Mouse (Mus musculus): ENCODE results near the gene Hpca. TPM values are rescaled to one million over a fixed set of nuclear protein-coding genes. Genes with fewer than 3 reads are reported as not detected.

Hpca gene
- total and polyA plus RNA-seq, 2 experiments from 2014 or later: 0.16 TPM; not detected in 1

DNA sequence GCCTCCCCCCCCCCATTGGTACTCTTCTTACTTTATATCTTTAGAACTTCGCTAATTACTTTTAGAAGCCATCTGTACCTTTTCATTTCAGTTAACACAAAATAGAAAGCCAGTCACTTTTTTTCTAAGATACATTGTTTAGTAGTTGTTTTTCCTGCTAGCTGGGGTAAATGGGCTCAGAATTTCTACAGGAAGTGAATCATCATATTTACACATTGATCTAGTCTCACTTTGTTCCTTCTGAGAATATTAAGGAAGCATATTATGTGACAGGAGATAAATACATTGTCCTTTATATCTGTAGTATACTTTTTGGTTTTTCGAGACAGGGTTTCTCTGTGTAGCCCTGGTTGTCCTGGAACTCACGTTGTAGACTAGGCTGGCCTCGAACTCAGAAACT lies 53.0 kb downstream of the Hpca start:
- no peak overlapping the region for H3K9ac ChIP-seq (replicated peaks; ENCODE audit: low read depth, low read length)
- H3K36me3 ChIP-seq (replicated peaks; ENCODE audit: control insufficient read depth, insufficient read depth, low read length): peaks cover 12% of the 10 kb centered on the region; the same call in 1 of the 2 replicates
- no peak overlapping the region for H3K27ac ChIP-seq (ENCODE audit: low read depth)
- no peaks in the 10 kb centered on the region for H3K9me3 ChIP-seq (replicated peaks; ENCODE audit: control insufficient read depth, low read length)
- no peak for TF ChIP-seq EP300 (IDR thresholded peaks at IDR 0.05; ENCODE audit: low read depth)
- TF ChIP-seq CTCF (IDR thresholded peaks at IDR 0.05; ENCODE audit: low read depth): no peak
- DNase-seq (ENCODE audit: low spot score) (no peak), ATAC-seq (ENCODE audit: insufficient read depth, low read depth) (no peak)
- H3K4me3 ChIP-seq (ENCODE audit: low read depth, low read length): no peak overlapping the region
- no peaks in the 10 kb centered on the region for H3K27me3 ChIP-seq (ENCODE audit: control insufficient read depth, insufficient read depth, low read length)
- H3K4me1 ChIP-seq (ENCODE audit: control insufficient read depth, insufficient read depth): peaks cover 8% of the 10 kb centered on the region; the same call in 1 of the 2 replicates
- WGBS: 88% methylated on average over 4 of the region's 4 CpGs
- H3K4me2 ChIP-seq (ENCODE audit: low read depth, low read length): no peak overlapping the region

- 78% methylated on average over 5 of the region's 5 CpGs for WGBS
- 0 out of 2 replicates have a peak, but pooled peaks cover 1% of the 10 kb centered on the region for H3K36me3 ChIP-seq (replicated peaks; ENCODE audit: control insufficient read depth, insufficient read depth, low read length)
- ATAC-seq (ENCODE audit: insufficient read depth, low read depth): no peak
- H3K27me3 ChIP-seq (ENCODE audit: control insufficient read depth, insufficient read depth, low read length): no peaks in the 10 kb centered on the region
- H3K4me3 ChIP-seq (ENCODE audit: low read depth, low read length): no peak overlapping the region
- no peak overlapping the region for H3K9ac ChIP-seq (replicated peaks; ENCODE audit: low read depth, low read length)
- H3K9me3 ChIP-seq (replicated peaks; ENCODE audit: control insufficient read depth, low read length): no peaks in the 10 kb centered on the region
- no peak overlapping the region for H3K27ac ChIP-seq (ENCODE audit: low read depth)
- no peak for DNase-seq (ENCODE audit: low spot score)
- H3K4me1 ChIP-seq (ENCODE audit: control insufficient read depth, insufficient read depth): peaks cover 8% of the 10 kb centered on the region; the same call in 1 of the 2 replicates
- TF ChIP-seq CTCF (IDR thresholded peaks at IDR 0.05; ENCODE audit: low read depth) (no peak), EP300 (IDR thresholded peaks at IDR 0.05; ENCODE audit: low read depth) (no peak)
- H3K4me2 ChIP-seq (ENCODE audit: low read depth, low read length): no peak overlapping the region
These were observed 54.0 kb downstream of the Hpca start for GRCm38 (mm10) chr4:129067638-129068415.

- ATAC-seq (ENCODE audit: insufficient read depth, low read depth): no peak
- no peak for DNase-seq (ENCODE audit: low spot score)
- Histone ChIP-seq H3K27me3 (ENCODE audit: control insufficient read depth, insufficient read depth, low read length) (no peaks in the 10 kb centered on the region), H3K4me1 (ENCODE audit: control insufficient read depth, insufficient read depth) (0 out of 2 replicates have a peak, but pooled peaks cover 2% of the 10 kb centered on the region), H3K4me2 (ENCODE audit: low read depth, low read length) (no peak overlapping the region), H3K27ac (ENCODE audit: low read depth) (no peak overlapping the region), H3K9me3 (replicated peaks; ENCODE audit: control insufficient read depth, low read length) (no peaks in the 10 kb centered on the region), H3K9ac (replicated peaks; ENCODE audit: low read depth, low read length) (no peak overlapping the region), H3K4me3 (ENCODE audit: low read depth, low read length) (no peak overlapping the region), H3K36me3 (replicated peaks; ENCODE audit: control insufficient read depth, insufficient read depth, low read length) (no peaks in the 10 kb centered on the region)
- TF ChIP-seq CTCF (IDR thresholded peaks at IDR 0.05; ENCODE audit: low read depth) (no peak), EP300 (IDR thresholded peaks at IDR 0.05; ENCODE audit: low read depth) (no peak)
These were observed 56.1 kb downstream of the Hpca start for GRCm38 (mm10) chr4:129065688-129066236.

GRCm38 (mm10) chr4:129062281-129063075 lies 59.4 kb downstream of the Hpca start:
- WGBS: 74% methylated on average over 3 of the region's 3 CpGs
- Histone ChIP-seq H3K27ac (ENCODE audit: low read depth) (no peak overlapping the region), H3K36me3 (replicated peaks; ENCODE audit: control insufficient read depth, insufficient read depth, low read length) (no peaks in the 10 kb centered on the region)

More at GRCm38 (mm10) chr4:129062281-129063075, 59.4 kb downstream of the Hpca start:
- DNase-seq (ENCODE audit: low spot score) (no peak), ATAC-seq (ENCODE audit: insufficient read depth, low read depth) (no peak)
- Histone ChIP-seq H3K9ac (replicated peaks; ENCODE audit: low read depth, low read length) (no peak overlapping the region), H3K9me3 (replicated peaks; ENCODE audit: control insufficient read depth, low read length) (no peaks in the 10 kb centered on the region), H3K4me1 (ENCODE audit: control insufficient read depth, insufficient read depth) (peaks cover 11% of the 10 kb centered on the region), H3K27me3 (ENCODE audit: control insufficient read depth, insufficient read depth, low read length) (no peaks in the 10 kb centered on the region), H3K4me3 (ENCODE audit: low read depth, low read length) (no peak overlapping the region), H3K4me2 (ENCODE audit: low read depth, low read length) (no peak overlapping the region)
- TF ChIP-seq CTCF (IDR thresholded peaks at IDR 0.05; ENCODE audit: low read depth) (no peak), EP300 (IDR thresholded peaks at IDR 0.05; ENCODE audit: low read depth) (no peak)

Other genes starting within 250 kb of the Hpca start
- 0.89 and 1.1 TPM in 2 replicates for gene Trim62, start 238.5 kb downstream of the Hpca start, total RNA-seq (2014; rRNA removed; ENCODE audit: low replicate concordance)
- gene Trim62, start 238.5 kb downstream of the Hpca start, polyA plus RNA-seq (2015; fragmentation: Nextera tagmentation; extraction: Ambion mirVana): 0.84 and 0.87 TPM in 2 replicates
- 4.8 and 7.7 TPM in 2 replicates for gene Azin2, start 159.6 kb downstream of the Hpca start, total RNA-seq (2014; rRNA removed; ENCODE audit: low replicate concordance)
- gene Azin2, start 159.6 kb downstream of the Hpca start, polyA plus RNA-seq (2015; fragmentation: Nextera tagmentation; extraction: Ambion mirVana): 6.0 and 7.1 TPM in 2 replicates
- gene Ak2, start 130.1 kb downstream of the Hpca start, total RNA-seq (2014; rRNA removed; ENCODE audit: low replicate concordance): 46.0 and 58.6 TPM in 2 replicates
- 148 and 153 TPM in 2 replicates for gene Ak2, start 130.1 kb downstream of the Hpca start, polyA plus RNA-seq (2015; fragmentation: Nextera tagmentation; extraction: Ambion mirVana)
- gene Rnf19b, start 63.8 kb downstream of the Hpca start, total RNA-seq (2014; rRNA removed; ENCODE audit: low replicate concordance): 25.6 and 46.0 TPM in 2 replicates
- 5.8 and 7.2 TPM in 2 replicates for gene Rnf19b, start 63.8 kb downstream of the Hpca start, polyA plus RNA-seq (2015; fragmentation: Nextera tagmentation; extraction: Ambion mirVana)
- gene Tmem54, start 16.5 kb downstream of the Hpca start, total RNA-seq (2014; rRNA removed; ENCODE audit: low replicate concordance): 1.1 TPM in 1 of 2 replicates, not detected in the other
- not detected in 2 replicates for gene Tmem54, start 16.5 kb downstream of the Hpca start, polyA plus RNA-seq (2015; fragmentation: Nextera tagmentation; extraction: Ambion mirVana)
- gene Fndc5, start 15.0 kb upstream of the Hpca start, total RNA-seq (2014; rRNA removed; ENCODE audit: low replicate concordance): 41.7 and 71.1 TPM in 2 replicates
- 50.7 and 51.3 TPM in 2 replicates for gene Fndc5, start 15.0 kb upstream of the Hpca start, polyA plus RNA-seq (2015; fragmentation: Nextera tagmentation; extraction: Ambion mirVana)
- 16.0 and 24.5 TPM in 2 replicates for gene S100pbp, start 67.7 kb upstream of the Hpca start, total RNA-seq (2014; rRNA removed; ENCODE audit: low replicate concordance)
- gene S100pbp, start 67.7 kb upstream of the Hpca start, polyA plus RNA-seq (2015; fragmentation: Nextera tagmentation; extraction: Ambion mirVana): 5.9 and 6.9 TPM in 2 replicates
- 24.7 and 27.3 TPM in 2 replicates for gene Yars, start 67.7 kb upstream of the Hpca start, total RNA-seq (2014; rRNA removed; ENCODE audit: low replicate concordance)
- 30.8 and 31.5 TPM in 2 replicates for gene Yars, start 67.7 kb upstream of the Hpca start, polyA plus RNA-seq (2015; fragmentation: Nextera tagmentation; extraction: Ambion mirVana)
- 7.8 and 9.0 TPM in 2 replicates for gene C77080, start 139.4 kb upstream of the Hpca start, total RNA-seq (2014; rRNA removed; ENCODE audit: low replicate concordance)
- 0.77 and 0.78 TPM in 2 replicates for gene C77080, start 139.4 kb upstream of the Hpca start, polyA plus RNA-seq (2015; fragmentation: Nextera tagmentation; extraction: Ambion mirVana)
- 1.4 and 1.9 TPM in 2 replicates for gene Sync, start 165.6 kb upstream of the Hpca start, total RNA-seq (2014; rRNA removed; ENCODE audit: low replicate concordance)
- 3.4 and 3.8 TPM in 2 replicates for gene Sync, start 165.6 kb upstream of the Hpca start, polyA plus RNA-seq (2015; fragmentation: Nextera tagmentation; extraction: Ambion mirVana)
- gene Rbbp4, start 213.3 kb upstream of the Hpca start, total RNA-seq (2014; rRNA removed; ENCODE audit: low replicate concordance): 97.3 and 101 TPM in 2 replicates
- 221 and 222 TPM in 2 replicates for gene Rbbp4, start 213.3 kb upstream of the Hpca start, polyA plus RNA-seq (2015; fragmentation: Nextera tagmentation; extraction: Ambion mirVana)
- 13.5 and 20.8 TPM in 2 replicates for gene Zbtb8os, start 213.7 kb upstream of the Hpca start, total RNA-seq (2014; rRNA removed; ENCODE audit: low replicate concordance)
- gene Zbtb8os, start 213.7 kb upstream of the Hpca start, polyA plus RNA-seq (2015; fragmentation: Nextera tagmentation; extraction: Ambion mirVana): 32.2 and 33.7 TPM in 2 replicates